Mouse (Mus musculus): ENCODE measurements around the gene Ankzf1.
A peak's percentile ranks its signal among the peaks of the same experiment; 100 is the strongest.
"Not testable (repeated sequence)": the region's sequence is repeated elsewhere in the genome, so short reads cannot be mapped to it uniquely, and the experiment has no call there.

The Ankzf1 gene

GRCm38 (mm10) chr1:75225473-75225872 is 33.5 kb downstream of the Ankzf1 start:
- no peak for DNase-seq (ENCODE audit: low read depth)

GRCm38 (mm10) chr1:75226138-75226537 is 34.2 kb downstream of the Ankzf1 start:
- DNase-seq (ENCODE audit: low read depth), result no peak

- no peak for DNase-seq (ENCODE audit: low read depth)
These were observed 35.7 kb downstream of the Ankzf1 start for GRCm38 (mm10) chr1:75227653-75228052.

- no peak for DNase-seq (ENCODE audit: low read depth)
These were observed 37.2 kb downstream of the Ankzf1 start for GRCm38 (mm10) chr1:75229158-75229557.

- no peak for DNase-seq (ENCODE audit: low read depth)
These were observed 38.5 kb downstream of the Ankzf1 start for GRCm38 (mm10) chr1:75230335-75230994.

GRCm38 (mm10) chr1:75231224-75231623 is 39.3 kb downstream of the Ankzf1 start:
- no peak for DNase-seq (ENCODE audit: low read depth)

- no peak for DNase-seq (ENCODE audit: low read depth)
These were observed 39.8 kb downstream of the Ankzf1 start, which contains the start of gene A630095N17Rik for GRCm38 (mm10) chr1:75231664-75232152. Gene A630095N17Rik, minus strand, starts transcription at chr1:75232102.

- not testable (repeated sequence) for DNase-seq (ENCODE audit: low read depth)
These were observed 40.5 kb downstream of the Ankzf1 start for GRCm38 (mm10) chr1:75232489-75232888.

GRCm38 (mm10) chr1:75234606-75235005 is 42.7 kb downstream of the Ankzf1 start:
- DNase-seq (ENCODE audit: low read depth), result peak; percentile 84

- DNase-seq (ENCODE audit: low read depth), result peak; percentile 89
These were observed 44.4 kb downstream of the Ankzf1 start, which contains the start of gene Dnajb2 for GRCm38 (mm10) chr1:75236117-75237050. Gene Dnajb2, plus strand, starts transcription at chr1:75236406.

- peak; percentile 21 for DNase-seq (ENCODE audit: low read depth)
These were observed 47.6 kb downstream of the Ankzf1 start for GRCm38 (mm10) chr1:75239591-75239990.

- no peak for DNase-seq (ENCODE audit: low read depth)
These were observed 51.5 kb downstream of the Ankzf1 start for GRCm38 (mm10) chr1:75243411-75243810.

GRCm38 (mm10) chr1:75244175-75244826 is 52.4 kb downstream of the Ankzf1 start:
- DNase-seq (ENCODE audit: low read depth), result no peak

- peak; percentile 57 for DNase-seq (ENCODE audit: low read depth)
These were observed 52.9 kb downstream of the Ankzf1 start for GRCm38 (mm10) chr1:75244836-75245235.

GRCm38 (mm10) chr1:75247071-75247930 is 55.4 kb downstream of the Ankzf1 start:
- no peak for DNase-seq (ENCODE audit: low read depth)

GRCm38 (mm10) chr1:75248041-75248772 is 56.3 kb downstream of the Ankzf1 start:
- peak; percentile 50 for DNase-seq (ENCODE audit: low read depth)

Data from induced T-regulatory cell, adult 2 months (primary cell).